Mouse (Mus musculus): ENCODE measurements around the gene Mmp14.

GRCm38 (mm10) chr14:54488350-54488749 is 56.9 kb downstream of the Mmp14 start:
- TF ChIP-seq USF2 (IDR thresholded peaks at IDR 0.05; ENCODE audit: borderline replicate concordance in 1 of 2, insufficient read depth in 1 of 2, low read depth in 1 of 2, low read length in 2 of 2) (no peak), POLR2A (IDR thresholded peaks at IDR 0.05; ENCODE audit: control insufficient read depth in 1 of 2, insufficient read depth in 1 of 2, low read depth in 1 of 2, low read length in 2 of 2, poor library complexity in 1 of 2) (no peak), CTCF (IDR thresholded peaks at IDR 0.05 in 2 of 3, conservative IDR thresholded peaks at IDR 0.05 in 1 of 3; ENCODE audit: control insufficient read depth in 1 of 3, insufficient read depth in 1 of 3, low read depth in 2 of 3, low read length in 3 of 3, poor library complexity in 1 of 3, severe bottlenecking in 1 of 3) (no peak), MAZ (IDR thresholded peaks at IDR 0.05; ENCODE audit: low read depth, low read length) (no peak), TBP (IDR thresholded peaks at IDR 0.05; ENCODE audit: low read depth, low read length) (no peak), ZNF384 (IDR thresholded peaks at IDR 0.05; ENCODE audit: low read depth, low read length) (no peak)
